Mouse (Mus musculus): ENCODE data around the gene Xxylt1. TPM values are rescaled to one million over a fixed set of nuclear protein-coding genes. Genes with fewer than 3 reads are reported as not detected.
"Not testable (repeated sequence)": the region's sequence is repeated elsewhere in the genome, so short reads cannot be mapped to it uniquely, and the experiment has no call there.

Xxylt1 gene
- polyA plus RNA-seq, 1 experiment from 2014 or later: 14.3 TPM

- WGBS: 62% methylated on average over 7 of the region's 7 CpGs
- TF ChIP-seq CTCF (IDR thresholded peaks at IDR 0.05; ENCODE audit: low read depth): no peak
Measured at GRCm38 (mm10) chr16:31008326-31008725, 72.9 kb downstream of the Xxylt1 start.

GRCm38 (mm10) chr16:31007582-31007981 lies 73.7 kb downstream of the Xxylt1 start:
- Histone ChIP-seq H3K4me3 (ENCODE audit: low read depth, low read length) (no peak overlapping the region), H3K9me3 (ENCODE audit: control insufficient read depth) (no peaks in the 10 kb centered on the region), H3K4me2 (replicated peaks; ENCODE audit: low read depth) (no peak overlapping the region), H3K36me3 (ENCODE audit: control insufficient read depth, insufficient read depth) (no peaks in the 10 kb centered on the region), H3K4me1 (replicated peaks; ENCODE audit: control insufficient read depth, insufficient read depth, low read length) (peaks cover 8% of the 10 kb centered on the region), H3K27me3 (replicated peaks; ENCODE audit: control insufficient read depth, insufficient read depth, low read length) (no peaks in the 10 kb centered on the region), H3K9ac (ENCODE audit: low read depth, low read length) (no peak overlapping the region), H3K27ac (ENCODE audit: low read depth, low read length) (no peak overlapping the region)
- 55% methylated on average over 12 of the region's 12 CpGs for WGBS
- TF ChIP-seq CTCF (IDR thresholded peaks at IDR 0.05; ENCODE audit: low read depth): no peak
- no peak for ATAC-seq

More at GRCm38 (mm10) chr16:31008326-31008725, 72.9 kb downstream of the Xxylt1 start:
- ATAC-seq: no peak
- H3K36me3 ChIP-seq (ENCODE audit: control insufficient read depth, insufficient read depth): no peaks in the 10 kb centered on the region
- H3K27me3 ChIP-seq (replicated peaks; ENCODE audit: control insufficient read depth, insufficient read depth, low read length): no peaks in the 10 kb centered on the region
- no peak overlapping the region for H3K4me3 ChIP-seq (ENCODE audit: low read depth, low read length)
- H3K4me1 ChIP-seq (replicated peaks; ENCODE audit: control insufficient read depth, insufficient read depth, low read length): peaks cover 5% of the 10 kb centered on the region
- no peaks in the 10 kb centered on the region for H3K9me3 ChIP-seq (ENCODE audit: control insufficient read depth)
- no peak overlapping the region for H3K4me2 ChIP-seq (replicated peaks; ENCODE audit: low read depth)
- H3K9ac ChIP-seq (ENCODE audit: low read depth, low read length): no peak overlapping the region; the same call in 1 of the 2 replicates
- no peak overlapping the region for H3K27ac ChIP-seq (ENCODE audit: low read depth, low read length)

GRCm38 (mm10) chr16:31005693-31006092 lies 75.5 kb downstream of the Xxylt1 start:
- no peaks in the 10 kb centered on the region for H3K36me3 ChIP-seq (ENCODE audit: control insufficient read depth, insufficient read depth)
- H3K27ac ChIP-seq (ENCODE audit: low read depth, low read length): no peak overlapping the region
- no peak for TF ChIP-seq CTCF (IDR thresholded peaks at IDR 0.05; ENCODE audit: low read depth)
- no peaks in the 10 kb centered on the region for H3K9me3 ChIP-seq (ENCODE audit: control insufficient read depth)
- H3K9ac ChIP-seq (ENCODE audit: low read depth, low read length): no peak overlapping the region
- no peak overlapping the region for H3K4me3 ChIP-seq (ENCODE audit: low read depth, low read length)
- no peaks in the 10 kb centered on the region for H3K27me3 ChIP-seq (replicated peaks; ENCODE audit: control insufficient read depth, insufficient read depth, low read length)
- H3K4me1 ChIP-seq (replicated peaks; ENCODE audit: control insufficient read depth, insufficient read depth, low read length): peaks cover 8% of the 10 kb centered on the region
- 47% methylated on average over 7 of the region's 7 CpGs for WGBS
- ATAC-seq: no peak
- H3K4me2 ChIP-seq (replicated peaks; ENCODE audit: low read depth): no peak overlapping the region

GRCm38 (mm10) chr16:31004321-31004682 lies 76.9 kb downstream of the Xxylt1 start:
- H3K9ac ChIP-seq (ENCODE audit: low read depth, low read length): no peak overlapping the region
- no peak overlapping the region for H3K4me3 ChIP-seq (ENCODE audit: low read depth, low read length)
- no peak for TF ChIP-seq CTCF (IDR thresholded peaks at IDR 0.05; ENCODE audit: low read depth)
- H3K4me2 ChIP-seq (replicated peaks; ENCODE audit: low read depth): peak overlapping the region; percentile 54; the same call in 1 of the 2 replicates
- peak; percentile 17 for ATAC-seq
- H3K36me3 ChIP-seq (ENCODE audit: control insufficient read depth, insufficient read depth): no peaks in the 10 kb centered on the region
- peak overlapping the region; percentile 63 for H3K27ac ChIP-seq (ENCODE audit: low read depth, low read length)
- 34% methylated on average over 2 of the region's 2 CpGs for WGBS
- peaks cover 8% of the 10 kb centered on the region for H3K4me1 ChIP-seq (replicated peaks; ENCODE audit: control insufficient read depth, insufficient read depth, low read length)
- no peaks in the 10 kb centered on the region for H3K9me3 ChIP-seq (ENCODE audit: control insufficient read depth)
- no peaks in the 10 kb centered on the region for H3K27me3 ChIP-seq (replicated peaks; ENCODE audit: control insufficient read depth, insufficient read depth, low read length)

DNA sequence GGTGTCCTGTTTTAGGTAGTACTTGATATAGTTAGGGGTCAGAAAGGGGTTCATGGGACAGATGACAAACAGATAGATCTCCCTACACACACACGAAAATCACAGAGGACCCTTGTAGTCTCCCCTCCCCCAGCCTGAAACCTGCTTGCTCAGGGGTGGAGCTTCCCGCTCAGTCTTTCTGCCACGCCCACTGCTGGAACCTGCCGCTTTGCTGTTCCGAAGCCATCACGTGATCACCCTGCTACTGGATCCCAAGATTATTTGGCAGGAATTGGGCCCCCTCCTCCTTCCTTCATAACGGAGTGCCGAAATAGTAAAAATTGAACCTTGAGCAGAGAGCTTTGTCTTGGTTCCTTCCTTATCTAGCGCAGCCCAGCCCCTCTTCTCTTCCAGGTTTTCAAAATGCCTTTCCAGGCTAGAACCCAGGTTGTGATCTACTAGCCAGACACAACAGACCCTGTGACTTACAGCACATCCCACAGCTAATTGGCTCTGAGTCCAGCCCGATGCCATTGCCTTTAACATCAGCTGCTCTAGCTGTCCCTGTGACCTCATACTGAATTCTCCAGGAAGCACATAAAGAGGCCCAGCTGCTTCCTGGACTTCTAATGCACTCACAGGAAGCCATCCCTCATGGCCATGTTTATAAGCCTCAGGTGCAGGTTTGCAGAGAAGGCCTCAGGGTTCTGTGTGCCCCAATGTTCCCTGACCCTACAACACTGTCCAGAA lies 77.5 kb downstream of the Xxylt1 start:
- 6% methylated on average over 10 of the region's 10 CpGs for WGBS
- H3K9ac ChIP-seq (ENCODE audit: low read depth, low read length); H3K9me3 ChIP-seq (ENCODE audit: control insufficient read depth); H3K4me1 ChIP-seq (replicated peaks; ENCODE audit: control insufficient read depth, insufficient read depth, low read length); H3K36me3 ChIP-seq (ENCODE audit: control insufficient read depth, insufficient read depth); H3K27me3 ChIP-seq (replicated peaks; ENCODE audit: control insufficient read depth, insufficient read depth, low read length): not testable (repeated sequence)
- H3K27ac ChIP-seq (ENCODE audit: low read depth, low read length): peak overlapping the region; percentile 63
- peak; percentile 89 for ATAC-seq
- peak overlapping the region; percentile 7; the same call in 1 of the 2 replicates for H3K4me3 ChIP-seq (ENCODE audit: low read depth, low read length)
- peak overlapping the region; percentile 54 for H3K4me2 ChIP-seq (replicated peaks; ENCODE audit: low read depth)

DNA sequence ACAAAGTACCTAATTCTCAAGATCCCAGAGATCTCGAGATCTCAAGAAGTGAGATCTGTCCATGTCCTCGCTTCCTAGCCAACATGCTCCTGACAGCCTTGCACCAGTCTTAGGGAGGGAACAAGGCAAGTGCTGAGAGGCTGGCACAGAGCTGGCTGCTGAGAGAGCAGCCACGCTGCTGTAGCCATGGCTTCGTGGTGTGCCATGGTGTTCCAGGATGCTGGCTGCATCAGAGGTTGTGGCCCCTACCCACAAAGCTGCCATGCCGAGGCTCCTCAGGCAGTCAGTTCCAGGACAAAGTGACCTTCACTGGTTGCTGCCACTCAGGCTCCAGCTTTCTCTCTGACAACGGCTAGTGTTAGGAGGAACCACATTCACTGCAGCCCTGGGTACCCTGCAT lies 78.3 kb downstream of the Xxylt1 start:
- H3K27ac ChIP-seq (ENCODE audit: low read depth, low read length): no peak overlapping the region

More for the DNA sequence above, 78.3 kb downstream of the Xxylt1 start:
- H3K27me3 ChIP-seq (replicated peaks; ENCODE audit: control insufficient read depth, insufficient read depth, low read length): no peaks in the 10 kb centered on the region
- no peak overlapping the region for H3K4me3 ChIP-seq (ENCODE audit: low read depth, low read length)
- no peak for TF ChIP-seq CTCF (IDR thresholded peaks at IDR 0.05; ENCODE audit: low read depth)
- H3K9ac ChIP-seq (ENCODE audit: low read depth, low read length): no peak overlapping the region
- H3K4me1 ChIP-seq (replicated peaks; ENCODE audit: control insufficient read depth, insufficient read depth, low read length): peaks cover 8% of the 10 kb centered on the region
- H3K36me3 ChIP-seq (ENCODE audit: control insufficient read depth, insufficient read depth): no peaks in the 10 kb centered on the region
- no peaks in the 10 kb centered on the region for H3K9me3 ChIP-seq (ENCODE audit: control insufficient read depth)
- H3K4me2 ChIP-seq (replicated peaks; ENCODE audit: low read depth): no peak overlapping the region
- 49% methylated on average over 6 of the region's 6 CpGs for WGBS
- ATAC-seq: no peak

Data from intestine, postnatal 0 days (tissue).